Mouse (Mus musculus) stomach, postnatal 0 days (tissue): ENCODE results near the gene Gm10031.

Experiments
- CTCF ChIP-seq: IDR thresholded peaks from 2 replicates; pipeline ENCODE4 v1.5.1; 2016; ENCODE audit warnings: antibody characterized with exemption, low read depth, mild to moderate bottlenecking, moderate library complexity
- EP300 ChIP-seq: optimal IDR thresholded peaks from 2 replicates; pipeline ENCODE3; 2016; ENCODE audit warnings: antibody characterized with exemption

DNA sequence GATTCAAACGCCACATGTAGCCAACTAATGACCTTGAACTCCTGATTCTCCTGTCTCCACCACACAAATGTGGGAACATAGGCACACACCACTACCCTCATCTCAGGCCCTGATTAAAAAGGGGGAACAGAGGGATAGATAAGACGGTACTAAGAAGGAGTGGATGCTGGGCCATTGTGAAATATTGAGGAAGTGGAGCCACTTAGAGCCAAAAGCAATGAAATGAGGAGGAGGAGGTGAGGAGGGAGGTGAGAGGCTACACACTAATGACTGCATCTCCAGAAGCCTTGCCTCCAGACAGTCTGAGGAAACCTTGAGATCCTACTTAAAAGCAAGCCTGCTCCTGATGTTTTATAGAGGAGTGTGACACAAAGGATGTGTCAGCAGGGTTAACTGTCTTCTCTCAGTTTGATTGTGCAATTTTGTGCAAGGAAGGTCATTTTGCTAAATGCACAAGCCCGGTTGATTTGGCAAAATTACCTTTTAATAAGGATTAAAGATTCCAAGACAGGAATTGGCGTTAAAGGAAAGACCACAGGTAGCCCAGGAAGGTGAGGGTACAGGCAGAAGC, 32.5 kb upstream of the Gm10031 start:
- TF ChIP-seq EP300 (no peak), CTCF (no peak)
